Mouse (Mus musculus): ENCODE measurements around the gene Trim66. TPM values are rescaled to one million over a fixed set of nuclear protein-coding genes. Genes with fewer than 3 reads are reported as not detected.

Trim66 gene
- polyA plus RNA-seq, 1 experiment from 2014 or later: 0.25 TPM

DNA sequence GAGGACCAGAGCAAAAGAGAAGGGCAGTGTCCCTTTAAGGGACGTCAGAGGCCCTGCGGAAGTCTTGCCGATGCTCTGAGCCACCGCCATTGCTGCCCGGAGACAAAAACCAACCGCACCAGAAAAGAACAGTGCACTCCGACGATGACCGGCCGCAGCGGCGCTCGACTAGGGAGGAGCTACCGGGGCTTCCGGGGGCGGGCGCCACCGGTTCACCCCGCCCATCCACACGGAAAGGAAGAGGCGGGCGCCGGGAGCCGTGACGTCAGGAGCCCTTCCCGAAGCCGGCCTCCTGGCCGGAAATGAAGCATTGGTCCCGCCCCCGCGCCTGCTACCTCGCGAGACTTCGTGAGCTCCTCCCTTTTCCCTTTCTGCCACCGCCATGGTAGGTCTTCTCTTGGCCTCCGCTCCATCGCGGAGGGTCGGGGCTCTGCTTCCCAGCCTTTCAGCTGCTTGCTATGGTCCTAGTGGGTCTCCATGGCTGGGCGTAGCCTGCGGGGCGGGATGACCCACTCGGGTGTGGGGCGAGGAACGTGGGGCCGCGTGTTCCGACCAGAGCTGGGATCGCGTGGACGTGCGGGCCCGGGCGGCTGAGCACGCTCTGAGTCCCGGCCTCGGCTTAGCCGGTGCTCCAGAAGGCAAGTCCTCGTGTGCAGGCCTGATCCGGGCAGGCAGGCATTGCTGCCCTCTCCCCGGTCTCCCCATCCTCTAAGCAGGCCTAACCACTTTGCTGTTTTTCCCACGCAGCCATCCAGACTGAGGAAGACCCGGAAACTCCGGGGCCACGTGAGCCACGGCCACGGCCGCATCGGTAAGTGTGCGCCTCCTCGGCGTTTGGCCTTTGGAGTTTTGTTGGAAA, 11.1 kb upstream of the Trim66 start, which contains the start of gene Rpl27a:
Gene Rpl27a (plus strand): TSS at position 310 of the 859 bp plus-strand sequence.
- Histone ChIP-seq H3K27ac (replicated peaks) (peak within 1 kb of the TSS; percentile 97), H3K4me3 (peak within 1 kb of the TSS; percentile 71), H3K4me1 (peaks cover 30% of the 10 kb centered on the region), H3K27me3 (no peaks in the 10 kb centered on the region), H3K9me3 (no peaks in the 10 kb centered on the region), H3K9ac (replicated peaks) (peak within 1 kb of the TSS; percentile 94), H3K36me3 (peaks cover 33% of the 10 kb centered on the region), H3K4me2 (replicated peaks) (peak within 1 kb of the TSS; percentile 88)
- under 1% methylated on average over 72 of the region's 72 CpGs for WGBS
- peak; percentile 94 for ATAC-seq (replicated peaks)

- no peak for ATAC-seq (replicated peaks)
- no peaks in the 10 kb centered on the region for H3K27me3 ChIP-seq
- peak overlapping the region; percentile 50 for H3K4me2 ChIP-seq (replicated peaks)
- H3K9me3 ChIP-seq: no peaks in the 10 kb centered on the region
- H3K36me3 ChIP-seq: peaks cover 25% of the 10 kb centered on the region
- H3K4me3 ChIP-seq: peak overlapping the region; percentile 71
- peak overlapping the region; percentile 97 for H3K27ac ChIP-seq (replicated peaks)
- peaks cover 27% of the 10 kb centered on the region for H3K4me1 ChIP-seq
- WGBS: 21% methylated on average over 10 of the region's 10 CpGs
- peak overlapping the region; percentile 63 for H3K9ac ChIP-seq (replicated peaks)
These were observed 10.2 kb upstream of the Trim66 start for GRCm38 (mm10) chr7:109518036-109518681.

DNA sequence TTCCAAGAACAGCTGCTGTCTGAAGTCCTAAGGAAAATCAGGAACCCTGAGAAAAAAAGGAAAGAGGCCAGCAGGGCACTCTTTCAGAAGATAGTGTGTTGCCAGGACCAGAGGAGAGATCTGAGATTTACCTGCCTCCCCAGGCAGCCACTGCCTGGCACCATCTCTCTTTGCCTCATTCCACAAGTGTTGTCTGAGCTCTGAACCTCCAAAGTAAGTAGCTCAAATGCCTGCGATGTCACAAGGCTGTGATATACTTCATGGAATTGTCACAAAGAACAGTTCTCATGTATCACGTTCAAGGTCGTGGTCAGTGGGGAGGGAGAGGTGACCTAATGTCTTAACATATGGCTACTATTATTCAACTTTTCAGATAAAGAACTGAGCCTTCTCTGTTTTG, 8.6 kb upstream of the Trim66 start:
- ATAC-seq (replicated peaks): no peak
- Histone ChIP-seq H3K27ac (replicated peaks) (no peak overlapping the region), H3K4me2 (replicated peaks) (no peak overlapping the region), H3K36me3 (peaks cover 8% of the 10 kb centered on the region), H3K4me3 (no peak overlapping the region), H3K9me3 (no peaks in the 10 kb centered on the region), H3K4me1 (peaks cover 25% of the 10 kb centered on the region), H3K9ac (replicated peaks) (no peak overlapping the region), H3K27me3 (no peaks in the 10 kb centered on the region)
- 89% methylated on average over 3 of the region's 3 CpGs for WGBS

GRCm38 (mm10) chr7:109511838-109512237, 3.9 kb upstream of the Trim66 start:
- Histone ChIP-seq H3K4me3 (no peak overlapping the region), H3K4me2 (replicated peaks) (no peak overlapping the region), H3K9me3 (no peaks in the 10 kb centered on the region), H3K27me3 (no peaks in the 10 kb centered on the region), H3K36me3 (no peaks in the 10 kb centered on the region), H3K9ac (replicated peaks) (no peak overlapping the region), H3K27ac (replicated peaks) (no peak overlapping the region), H3K4me1 (peaks cover 10% of the 10 kb centered on the region)
- 93% methylated on average over 3 of the region's 3 CpGs for WGBS
- no peak for ATAC-seq (replicated peaks)

DNA sequence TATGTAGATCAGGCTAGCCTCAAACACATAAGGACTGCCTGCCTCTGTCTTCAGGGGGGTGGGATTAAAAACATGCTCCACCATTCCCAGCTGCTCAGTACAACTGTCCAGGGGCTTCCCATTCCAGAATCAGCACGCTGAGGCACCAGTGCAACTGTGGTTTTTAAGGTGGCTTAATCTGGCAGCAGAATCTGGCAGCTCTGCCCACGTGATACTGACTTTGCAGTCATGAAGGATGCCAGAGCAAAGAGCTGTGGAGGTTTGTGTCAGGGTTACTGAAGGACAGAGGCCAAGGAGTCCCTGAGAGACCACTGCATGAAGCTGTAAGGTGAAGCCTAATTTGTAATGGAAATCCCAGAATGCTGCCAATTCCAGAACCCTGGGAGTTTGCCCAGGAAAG, 2.9 kb upstream of the Trim66 start:
- peaks cover 12% of the 10 kb centered on the region for H3K4me1 ChIP-seq
- no peak overlapping the region for H3K27ac ChIP-seq (replicated peaks)
- 64% methylated on average over 2 of the region's 2 CpGs for WGBS
- no peak overlapping the region for H3K9ac ChIP-seq (replicated peaks)
- no peaks in the 10 kb centered on the region for H3K36me3 ChIP-seq
- no peaks in the 10 kb centered on the region for H3K27me3 ChIP-seq
- no peak overlapping the region for H3K4me2 ChIP-seq (replicated peaks)
- no peaks in the 10 kb centered on the region for H3K9me3 ChIP-seq
- ATAC-seq (replicated peaks): no peak
- no peak overlapping the region for H3K4me3 ChIP-seq

DNA sequence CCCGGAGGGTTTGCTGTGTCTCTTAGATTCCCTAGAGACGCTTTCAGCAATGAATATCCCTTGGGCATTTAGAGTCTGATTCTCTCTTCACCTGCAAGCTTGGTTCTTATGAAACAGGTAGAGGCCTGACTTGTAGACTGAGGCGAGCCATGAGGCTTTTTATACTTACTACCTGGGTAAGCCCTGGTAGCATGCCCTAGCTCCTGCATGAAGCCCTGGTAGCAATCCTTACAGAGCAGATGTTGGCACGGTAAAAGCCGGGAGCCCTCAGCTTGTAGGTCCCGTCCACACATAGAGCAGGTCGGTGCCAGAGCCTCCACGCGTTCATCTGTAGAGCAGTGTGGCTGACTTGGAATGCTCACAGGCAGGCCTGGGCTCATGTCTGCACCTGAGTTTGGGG, 362 bp downstream of the Trim66 start:
- Histone ChIP-seq H3K4me3 (no peak overlapping the region), H3K9me3 (no peaks in the 10 kb centered on the region), H3K9ac (replicated peaks) (no peak overlapping the region), H3K36me3 (no peaks in the 10 kb centered on the region), H3K4me2 (replicated peaks) (no peak overlapping the region), H3K27me3 (no peaks in the 10 kb centered on the region), H3K27ac (replicated peaks) (peak overlapping the region; percentile 1; the same call in 1 of the 2 replicates), H3K4me1 (peaks cover 12% of the 10 kb centered on the region)
- 38% methylated on average over 9 of the region's 9 CpGs for WGBS
- peak; percentile 26; the same call in 1 of the 2 replicates for ATAC-seq (replicated peaks)

- ATAC-seq (replicated peaks): peak; percentile 80
- H3K27ac ChIP-seq (replicated peaks): peak overlapping the region; percentile 1; the same call in 1 of the 2 replicates
- WGBS: 4% methylated on average over 8 of the region's 8 CpGs
These were observed 815 bp downstream of the Trim66 start for GRCm38 (mm10) chr7:109507119-109507518.

GRCm38 (mm10) chr7:109497507-109497906, 10.4 kb downstream of the Trim66 start:
- Histone ChIP-seq H3K36me3 (no peaks in the 10 kb centered on the region), H3K9me3 (no peaks in the 10 kb centered on the region), H3K9ac (replicated peaks) (no peak overlapping the region), H3K4me2 (replicated peaks) (no peak overlapping the region), H3K4me1 (peaks cover 13% of the 10 kb centered on the region), H3K27me3 (no peaks in the 10 kb centered on the region), H3K4me3 (no peak overlapping the region), H3K27ac (replicated peaks) (no peak overlapping the region)
- ATAC-seq (replicated peaks): no peak
- 33% methylated on average over 4 of the region's 4 CpGs for WGBS

More at GRCm38 (mm10) chr7:109507119-109507518, 815 bp downstream of the Trim66 start:
- Histone ChIP-seq H3K36me3 (no peaks in the 10 kb centered on the region), H3K4me1 (peaks cover 12% of the 10 kb centered on the region), H3K9ac (replicated peaks) (no peak overlapping the region), H3K9me3 (no peaks in the 10 kb centered on the region), H3K4me3 (no peak overlapping the region), H3K27me3 (no peaks in the 10 kb centered on the region), H3K4me2 (replicated peaks) (no peak overlapping the region)

DNA sequence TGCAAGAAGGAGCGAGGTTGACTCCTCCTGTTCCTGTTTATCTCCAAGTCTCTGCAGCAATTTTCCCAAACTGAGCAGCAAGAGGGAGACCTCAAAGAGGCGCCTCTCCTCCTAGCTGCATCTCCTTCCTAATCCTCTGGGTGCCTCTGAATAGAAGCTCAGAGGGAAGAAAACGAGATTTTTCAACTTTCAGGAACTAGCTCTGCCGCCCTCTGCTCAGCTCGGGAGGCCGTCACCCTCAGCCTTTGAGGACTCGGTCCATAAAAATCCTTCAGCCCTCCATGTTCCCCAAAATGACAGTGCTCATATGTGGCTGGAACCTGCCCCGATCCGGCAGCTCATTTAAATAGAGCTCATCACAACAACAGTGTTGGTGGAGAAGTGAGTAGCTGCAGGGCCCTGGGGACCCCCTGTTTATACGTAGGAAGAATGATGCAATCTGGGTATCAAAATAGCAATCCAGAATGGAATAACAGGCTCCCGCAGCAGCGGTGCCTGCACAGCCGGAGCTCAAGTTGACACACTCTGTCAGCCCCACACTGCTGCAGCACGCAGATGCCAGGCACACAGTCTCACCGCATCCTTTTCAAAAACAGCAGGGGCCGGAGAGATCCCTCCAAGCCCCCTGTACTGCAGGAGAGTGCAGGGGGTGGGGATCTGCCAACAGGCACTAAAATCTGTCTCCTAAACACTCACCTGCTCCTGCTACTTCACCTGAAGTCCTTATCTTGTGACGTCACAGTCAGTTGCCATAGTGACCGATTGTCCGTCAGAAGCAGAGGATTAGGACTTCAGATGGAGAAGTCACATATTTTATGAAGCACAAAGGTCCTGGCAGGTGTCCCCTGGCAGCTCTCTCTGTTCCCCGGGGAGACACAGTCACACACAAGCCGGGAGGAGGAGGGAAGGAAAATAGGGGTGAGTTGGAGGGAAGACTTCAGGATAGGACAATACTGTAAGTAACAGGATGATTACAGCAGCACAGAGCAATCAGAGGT, 14.3 kb downstream of the Trim66 start:
- Histone ChIP-seq H3K4me2 (replicated peaks) (peak overlapping the region; percentile 42), H3K4me3 (peak overlapping the region; percentile 31), H3K9me3 (no peaks in the 10 kb centered on the region), H3K27ac (replicated peaks) (no peak overlapping the region; the same call in 1 of the 2 replicates), H3K4me1 (peaks cover 13% of the 10 kb centered on the region), H3K36me3 (no peaks in the 10 kb centered on the region), H3K9ac (replicated peaks) (peak overlapping the region; percentile 31; the same call in 1 of the 2 replicates), H3K27me3 (no peaks in the 10 kb centered on the region)
- WGBS: 7% methylated on average over 21 of the region's 21 CpGs
- ATAC-seq (replicated peaks): peak; percentile 84

DNA sequence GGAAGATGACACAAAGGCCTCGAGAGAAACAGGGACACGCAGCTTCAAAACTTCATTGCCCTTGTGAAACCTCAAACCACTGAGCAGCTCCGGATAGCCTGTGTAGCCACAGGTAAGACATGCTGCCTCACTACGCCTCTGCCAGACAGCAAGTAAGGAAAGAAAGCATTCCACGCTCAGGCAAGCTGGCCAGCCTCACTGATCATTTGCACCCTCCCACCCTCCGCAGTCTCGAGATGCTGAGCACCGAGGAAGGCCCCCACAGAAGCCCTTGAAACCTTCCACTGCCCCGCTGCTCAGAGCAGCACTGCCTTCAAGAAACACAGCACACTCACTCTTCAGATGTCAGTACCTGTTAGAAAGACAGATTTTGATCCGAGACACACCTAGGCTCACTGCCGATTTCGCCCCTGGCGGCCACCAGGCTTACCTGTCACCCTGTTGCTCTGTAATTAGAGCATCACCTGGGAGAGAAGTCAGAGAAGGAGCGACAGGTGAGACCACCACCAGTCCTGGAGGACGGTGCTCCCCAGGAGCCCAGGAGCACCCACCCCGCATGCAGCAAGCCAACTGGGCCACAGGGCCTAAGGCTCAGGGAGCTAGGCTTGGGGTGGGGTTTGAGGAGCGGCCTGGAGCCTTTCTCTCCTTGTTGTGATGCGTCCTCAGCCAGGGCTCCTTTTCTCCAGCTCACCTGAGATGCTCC, 15.2 kb downstream of the Trim66 start:
- ATAC-seq (replicated peaks): peak; percentile 26; the same call in 1 of the 2 replicates
- no peaks in the 10 kb centered on the region for H3K9me3 ChIP-seq
- no peaks in the 10 kb centered on the region for H3K27me3 ChIP-seq
- H3K27ac ChIP-seq (replicated peaks): no peak overlapping the region
- 57% methylated on average over 18 of the region's 18 CpGs for WGBS
- peak overlapping the region; percentile 42 for H3K4me2 ChIP-seq (replicated peaks)
- peak overlapping the region; percentile 31; the same call in 1 of the 2 replicates for H3K9ac ChIP-seq (replicated peaks)
- no peaks in the 10 kb centered on the region for H3K36me3 ChIP-seq
- peaks cover 13% of the 10 kb centered on the region for H3K4me1 ChIP-seq
- H3K4me3 ChIP-seq: peak overlapping the region; percentile 31

- Histone ChIP-seq H3K4me3 (no peak overlapping the region), H3K9me3 (no peaks in the 10 kb centered on the region), H3K27ac (replicated peaks) (no peak overlapping the region), H3K36me3 (no peaks in the 10 kb centered on the region), H3K27me3 (no peaks in the 10 kb centered on the region), H3K4me1 (peaks cover 3% of the 10 kb centered on the region; the same call in 1 of the 2 replicates), H3K4me2 (replicated peaks) (no peak overlapping the region), H3K9ac (replicated peaks) (no peak overlapping the region)
- no peak for ATAC-seq (replicated peaks)
- WGBS: 70% methylated on average over 5 of the region's 5 CpGs
These were observed 23.7 kb downstream of the Trim66 start for GRCm38 (mm10) chr7:109484221-109484620.
